Mouse (Mus musculus): Measurements from ENCODE around the gene Pkdrej. TPM values are rescaled to one million over a fixed set of nuclear protein-coding genes. Genes with fewer than 3 reads are reported as not detected.

Pkdrej gene
- polyA plus RNA-seq, 1 experiment from 2014 or later: 0.21 TPM

Other genes starting within 250 kb of the Pkdrej start
- 3.7 and 3.8 TPM in 2 replicates for gene Wnt7b, start 239.3 kb downstream of the Pkdrej start, polyA plus RNA-seq (2015; fragmentation: Nextera tagmentation; extraction: Ambion mirVana)
- 8.7 and 9.6 TPM in 2 replicates for gene Ppara, start 86.8 kb downstream of the Pkdrej start, polyA plus RNA-seq (2015; fragmentation: Nextera tagmentation; extraction: Ambion mirVana)
- 41.1 and 42.7 TPM in 2 replicates for gene Cdpf1, start 10.0 kb downstream of the Pkdrej start, polyA plus RNA-seq (2015; fragmentation: Nextera tagmentation; extraction: Ambion mirVana)
- gene Ttc38, start 10.6 kb upstream of the Pkdrej start, polyA plus RNA-seq (2015; fragmentation: Nextera tagmentation; extraction: Ambion mirVana): 8.3 and 9.1 TPM in 2 replicates
- gene Gtse1, start 38.0 kb upstream of the Pkdrej start, polyA plus RNA-seq (2015; fragmentation: Nextera tagmentation; extraction: Ambion mirVana): 23.5 and 26.3 TPM in 2 replicates
- gene Trmu, start 57.6 kb upstream of the Pkdrej start, polyA plus RNA-seq (2015; fragmentation: Nextera tagmentation; extraction: Ambion mirVana): 39.0 and 45.6 TPM in 2 replicates
- 3.1 and 3.2 TPM in 2 replicates for gene Celsr1, start 212.0 kb upstream of the Pkdrej start, polyA plus RNA-seq (2015; fragmentation: Nextera tagmentation; extraction: Ambion mirVana)
- gene Gramd4, start 236.0 kb upstream of the Pkdrej start, polyA plus RNA-seq (2015; fragmentation: Nextera tagmentation; extraction: Ambion mirVana): 13.8 and 15.2 TPM in 2 replicates